In genomic region chr10:81429092-81429491, GRCm38 (mm10) we compare ENCODE assay signal across 9 mouse cellular contexts. TPM values are rescaled to one million over a fixed set of nuclear protein-coding genes. Genes with fewer than 3 reads are reported as not detected.
A peak's percentile ranks its signal among the peaks of the same experiment; 100 is the strongest.
DNase-seq lines count a peak whose midpoint lies in the region; ATAC-seq lines count a peak whose summit lies in the region.
"Had no signal": no experiment of that assay in that cellular context is flagged by ENCODE, and none has a peak within 500 bp of the region (broad histone marks: within the 10 kb centered on the region; RNA-seq: fewer than 3 reads in every experiment).

No protein-coding gene starts in this region.

- ATAC-seq in limb, embryonic 12.5 days (ENCODE audit: insufficient number of reproducible peaks, insufficient read depth, low FRiP score, low TSS enrichment, low read depth), result no peak
- ATAC-seq in neural tube, embryonic 13.5 days (ENCODE audit: low read depth), result no peak

- peaks cover 80% of the 10 kb centered on the region for H3K27me3 ChIP-seq in limb, embryonic 12.5 days
- H3K27me3 ChIP-seq in neural tube, embryonic 13.5 days, result peaks cover 34% of the 10 kb centered on the region

- H3K9me3 ChIP-seq in limb, embryonic 12.5 days, result peaks cover 6% of the 10 kb centered on the region; the same call in 1 of the 2 replicates
- H3K9me3 ChIP-seq in neural tube, embryonic 13.5 days, result no peaks in the 10 kb centered on the region

- peak overlapping the region; percentile 76 for H3K4me3 ChIP-seq in limb, embryonic 12.5 days (replicated peaks)
- peak overlapping the region; percentile 77 for H3K4me3 ChIP-seq in neural tube, embryonic 13.5 days

- H3K4me1 ChIP-seq in limb, embryonic 12.5 days (replicated peaks), result peaks cover 58% of the 10 kb centered on the region
- H3K4me1 ChIP-seq in neural tube, embryonic 13.5 days (replicated peaks), result peaks cover 70% of the 10 kb centered on the region

- no peaks in the 10 kb centered on the region for H3K36me3 ChIP-seq in limb, embryonic 12.5 days
- no peaks in the 10 kb centered on the region for H3K36me3 ChIP-seq in neural tube, embryonic 13.5 days

- peak overlapping the region; percentile 93 for H3K4me2 ChIP-seq in limb, embryonic 12.5 days
- peak overlapping the region; percentile 85 for H3K4me2 ChIP-seq in neural tube, embryonic 13.5 days

- WGBS in limb, embryonic 12.5 days, result 20% methylated on average over 2 of the region's 2 CpGs
- WGBS in neural tube, embryonic 13.5 days, result 17% methylated on average over 2 of the region's 2 CpGs

- no peak overlapping the region for H3K9ac ChIP-seq in limb, embryonic 12.5 days (replicated peaks)
- no peak overlapping the region; the same call in 1 of the 2 replicates for H3K9ac ChIP-seq in neural tube, embryonic 13.5 days

- peak; percentile 9 to 14 for DNase-seq in frontal cortex, postnatal 14 days (ENCODE audit: low spot score in 2 of 2)
- DNase-seq in frontal cortex, postnatal 36 days (ENCODE audit: low spot score in 2 of 2), result no peak
- DNase-seq in spleen, adult 18-20 months, result peak; percentile 6
- DNase-seq in spleen, postnatal 14 days (ENCODE audit: low spot score in 2 of 2), result no peak
- DNase-seq in gastrocnemius, postnatal 4 days (ENCODE audit: low spot score in 2 of 2), result peak; percentile 10 to 15
- DNase-seq in retina, postnatal 1 day, result no peak

- no peak overlapping the region for H3K27ac ChIP-seq in limb, embryonic 12.5 days
- H3K27ac ChIP-seq in neural tube, embryonic 13.5 days (replicated peaks), result no peak overlapping the region

RNA-seq across cellular contexts. Expression of gene Nfic, which starts 26.3 kb away (rescaled TPM):
- total RNA-seq in gastrocnemius, postnatal 4 days (2021), result 100 to 1,000 TPM; 274 to 335 TPM
- polyA plus RNA-seq in limb, embryonic 12.5 days (2016; fragmentation: Nextera tagmentation; extraction: Ambion mirVana), result 30.8 and 31.1 TPM in 2 replicates
- polyA plus RNA-seq in neural tube, embryonic 13.5 days (2015; fragmentation: Nextera tagmentation; extraction: Ambion mirVana), result 27.1 and 27.9 TPM in 2 replicates

RNA-seq across cellular contexts. Expression of gene Smim24, which starts 36.2 kb away (rescaled TPM):
- under 1 TPM; 0.91 to 0.98 TPM for total RNA-seq in gastrocnemius, postnatal 4 days (2021)
- 2.9 and 3.0 TPM in 2 replicates for polyA plus RNA-seq in limb, embryonic 12.5 days (2016; fragmentation: Nextera tagmentation; extraction: Ambion mirVana)
- polyA plus RNA-seq in neural tube, embryonic 13.5 days (2015; fragmentation: Nextera tagmentation; extraction: Ambion mirVana), result 1.8 and 3.1 TPM in 2 replicates

RNA-seq across cellular contexts. Expression of gene Gm48552, which starts 40.3 kb away (rescaled TPM):
- 1 to 10 TPM; 1.3 to 2.0 TPM for total RNA-seq in gastrocnemius, postnatal 4 days (2021)
- polyA plus RNA-seq in limb, embryonic 12.5 days (2016; fragmentation: Nextera tagmentation; extraction: Ambion mirVana), result 1.1 and 3.1 TPM in 2 replicates
- polyA plus RNA-seq in neural tube, embryonic 13.5 days (2015; fragmentation: Nextera tagmentation; extraction: Ambion mirVana), result 1.3 and 2.5 TPM in 2 replicates
- total RNA-seq: common myeloid progenitor, adult 5-6 weeks had no signal

RNA-seq across cellular contexts. Expression of gene Gm48551, which starts 44.8 kb away (rescaled TPM):
- total RNA-seq in gastrocnemius, postnatal 4 days (2021), result 1 to 10 TPM in 1 of 2 experiments, under 1 TPM in 1; 0.70 to 1.5 TPM
- 3.3 and 3.8 TPM in 2 replicates for polyA plus RNA-seq in limb, embryonic 12.5 days (2016; fragmentation: Nextera tagmentation; extraction: Ambion mirVana)
- polyA plus RNA-seq in neural tube, embryonic 13.5 days (2015; fragmentation: Nextera tagmentation; extraction: Ambion mirVana), result 5.2 and 8.2 TPM in 2 replicates

RNA-seq across cellular contexts. Expression of gene Dohh, which starts 44.9 kb away (rescaled TPM):
- 10 to 100 TPM; 48.1 to 48.5 TPM for total RNA-seq in gastrocnemius, postnatal 4 days (2021)
- polyA plus RNA-seq in limb, embryonic 12.5 days (2016; fragmentation: Nextera tagmentation; extraction: Ambion mirVana), result 71.9 and 74.6 TPM in 2 replicates
- polyA plus RNA-seq in neural tube, embryonic 13.5 days (2015; fragmentation: Nextera tagmentation; extraction: Ambion mirVana), result 72.2 and 75.2 TPM in 2 replicates

Comparison
In these comparisons a context has a peak if more than half of its experiments do, and no peak if none do; other contexts are left out.
1. DNase-seq: peak in frontal cortex, postnatal 14 days (2 of 2), spleen, adult 18-20 months (2 of 2) and gastrocnemius, postnatal 4 days (2 of 2); none in frontal cortex, postnatal 36 days (0 of 2), spleen, postnatal 14 days (0 of 2) and retina, postnatal 1 day (single experiment).